26 mouse cellular contexts compared by ENCODE assay signal in the genomic region with DNA sequence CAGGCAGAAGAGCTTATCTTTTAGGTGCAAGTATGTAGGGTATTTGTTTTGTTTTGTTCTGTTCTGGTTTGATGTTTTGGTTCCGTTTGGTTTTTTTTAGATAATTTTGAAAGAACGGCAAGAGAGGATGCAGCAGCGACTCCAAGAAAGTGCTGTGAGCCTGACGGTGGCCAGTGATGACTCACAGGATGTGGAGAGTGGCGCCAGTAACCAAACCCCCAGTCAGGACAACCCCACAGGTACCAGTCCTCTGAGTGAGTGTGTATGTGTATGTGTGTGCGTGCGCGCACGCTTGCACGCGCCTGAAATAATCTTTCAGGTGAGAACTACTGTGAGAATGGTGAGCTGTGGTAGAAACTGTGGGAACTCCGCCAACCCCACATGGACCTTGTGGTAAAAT. TPM values are rescaled to one million over a fixed set of nuclear protein-coding genes. Genes with fewer than 3 reads are reported as not detected.
DNase-seq lines count a peak whose midpoint lies in the region; ATAC-seq and TF ChIP-seq lines count a peak whose summit lies in the region.
"Had no signal": no experiment of that assay in that cellular context is flagged by ENCODE, and none has a peak within 500 bp of the region (broad histone marks: within the 10 kb centered on the region; RNA-seq: fewer than 3 reads in every experiment).

No protein-coding gene starts in this region.

- 94% methylated on average over 12 of the region's 12 CpGs for WGBS in kidney, adult 2 months
- WGBS in kidney, embryonic 16.5 days, result 92% methylated on average over 12 of the region's 12 CpGs

- H3K9me3 ChIP-seq in G1E (replicated peaks), result no peaks in the 10 kb centered on the region
- H3K9me3 ChIP-seq in kidney, embryonic 16.5 days (ENCODE audit: low read length), result no peaks in the 10 kb centered on the region
- H3K9me3 ChIP-seq: forebrain, embryonic 13.5 days; heart, embryonic 10.5 days; heart, embryonic 15.5 days; megakaryocyte, embryonic 14.5 days; midbrain, embryonic 13.5 days; neural tube, embryonic 15.5 days had no signal

- H3K27me3 ChIP-seq in G1E (ENCODE audit: insufficient read depth, low read length), result no peaks in the 10 kb centered on the region
- H3K27me3 ChIP-seq in kidney, adult 2 months (replicated peaks; ENCODE audit: control insufficient read depth, insufficient read depth, low read length), result no peaks in the 10 kb centered on the region
- no peaks in the 10 kb centered on the region for H3K27me3 ChIP-seq in kidney, embryonic 16.5 days (ENCODE audit: insufficient read depth, low read length)
- H3K27me3 ChIP-seq: forebrain, embryonic 13.5 days; heart, embryonic 15.5 days; megakaryocyte, embryonic 14.5 days; midbrain, embryonic 13.5 days; neural tube, embryonic 15.5 days had no signal

- H3K36me3 ChIP-seq in G1E (replicated peaks), result peaks cover 93% of the 10 kb centered on the region
- H3K36me3 ChIP-seq in kidney, adult 2 months (ENCODE audit: control insufficient read depth, insufficient read depth, low read length), result peaks cover 14% of the 10 kb centered on the region; the same call in 1 of the 2 replicates
- H3K36me3 ChIP-seq in kidney, embryonic 16.5 days (ENCODE audit: insufficient read depth, low read length), result peaks cover 78% of the 10 kb centered on the region

- H3K4me1 ChIP-seq in G1E (ENCODE audit: insufficient read depth, low read depth, low read length), result peaks cover 49% of the 10 kb centered on the region
- no peaks in the 10 kb centered on the region for H3K4me1 ChIP-seq in embryonic fibroblast, embryonic 13.5 days (ENCODE audit: control insufficient read depth, insufficient read depth, low read length)
- H3K4me1 ChIP-seq in kidney, adult 2 months (ENCODE audit: control insufficient read depth, insufficient read depth, low read length), result no peaks in the 10 kb centered on the region
- H3K4me1 ChIP-seq in kidney, embryonic 16.5 days (ENCODE audit: insufficient read depth, low read length), result no peaks in the 10 kb centered on the region
- H3K4me1 ChIP-seq: forebrain, embryonic 13.5 days; heart, embryonic 10.5 days; midbrain, embryonic 13.5 days; neural tube, embryonic 15.5 days had no signal

- DNase-seq in layer of hippocampus, adult 2 months (ENCODE audit: low spot score in 2 of 2), result no peak
- DNase-seq in layer of hippocampus, adult 18-20 months (ENCODE audit: low spot score in 2 of 2), result no peak
- no peak for DNase-seq in G1E (ENCODE audit: low spot score)
- no peak for DNase-seq in kidney, adult 2 months
- no peak for DNase-seq in embryo, embryonic 11 days
- DNase-seq: adrenal gland, postnatal 25 days; gastrocnemius, postnatal 14 days; kidney, adult 11 months; kidney, postnatal 4 days; lung, postnatal 14 days; retina, postnatal 1 day; right cerebral cortex, postnatal 25 days; spleen, adult 18-20 months; thymus, postnatal 14 days had no signal

- H3K27ac ChIP-seq in layer of hippocampus, adult 2 months, result peak overlapping the region; percentile 50; the same call in 1 of the 2 replicates
- H3K27ac ChIP-seq in embryonic fibroblast, embryonic 13.5 days (ENCODE audit: insufficient read depth, low read length), result peak overlapping the region; percentile 3; the same call in 1 of the 2 replicates
- H3K27ac ChIP-seq in kidney, adult 2 months (ENCODE audit: insufficient read depth, low read depth, low read length), result no peak overlapping the region
- H3K27ac ChIP-seq in kidney, embryonic 16.5 days (ENCODE audit: low read length), result no peak overlapping the region
- H3K27ac ChIP-seq: forebrain, embryonic 13.5 days; heart, embryonic 10.5 days; heart, embryonic 15.5 days; kidney, postnatal 0 days; midbrain, embryonic 13.5 days; neural tube, embryonic 15.5 days had no signal

- no peak for TF ChIP-seq POLR2A in embryonic fibroblast, embryonic 13.5 days (IDR thresholded peaks at IDR 0.05; ENCODE audit: low read depth, low read length)
- TF ChIP-seq POLR2A in kidney, adult 2 months (IDR thresholded peaks at IDR 0.05; ENCODE audit: low read depth, low read length), result no peak

- no peak overlapping the region for H3K9ac ChIP-seq in kidney, embryonic 16.5 days (replicated peaks; ENCODE audit: low read length)
- H3K9ac ChIP-seq: forebrain, embryonic 13.5 days; heart, embryonic 15.5 days; lung, embryonic 14.5 days; midbrain, embryonic 13.5 days; neural tube, embryonic 15.5 days had no signal

- no peak overlapping the region for H3K4me3 ChIP-seq in layer of hippocampus, adult 2 months
- peak overlapping the region; percentile 18; the same call in 1 of the 2 replicates for H3K4me3 ChIP-seq in G1E (ENCODE audit: low read depth, low read length)
- no peak overlapping the region for H3K4me3 ChIP-seq in embryonic fibroblast, embryonic 13.5 days (ENCODE audit: insufficient read depth, low read length)
- no peak overlapping the region for H3K4me3 ChIP-seq in kidney, adult 2 months (ENCODE audit: insufficient read depth, low read depth, low read length)
- no peak overlapping the region for H3K4me3 ChIP-seq in kidney, embryonic 16.5 days (ENCODE audit: low read length)
- H3K4me3 ChIP-seq: forebrain, embryonic 13.5 days; heart, embryonic 10.5 days; heart, embryonic 15.5 days; megakaryocyte, embryonic 14.5 days; midbrain, embryonic 13.5 days; neural tube, embryonic 15.5 days had no signal

- no peak for ATAC-seq in G1E (ENCODE audit: extremely low read depth, insufficient number of reproducible peaks, low FRiP score, poor library complexity, severe bottlenecking)
- ATAC-seq in megakaryocyte progenitor cell, adult 5-6 weeks (replicated peaks; ENCODE audit: poor library complexity), result peak; percentile 12; the same call in 1 of the 2 replicates
- ATAC-seq in kidney, embryonic 16.5 days (ENCODE audit: low FRiP score, low TSS enrichment), result no peak
- ATAC-seq: forebrain, embryonic 13.5 days; hindbrain, embryonic 16.5 days; midbrain, embryonic 13.5 days had no signal

- no peak for TF ChIP-seq CTCF in layer of hippocampus, adult 2 months (conservative IDR thresholded peaks at IDR 0.05)
- TF ChIP-seq CTCF in G1E (IDR thresholded peaks at IDR 0.05; ENCODE audit: low read depth, low read length), result no peak
- no peak for TF ChIP-seq CTCF in embryonic fibroblast, embryonic 13.5 days (IDR thresholded peaks at IDR 0.05; ENCODE audit: borderline replicate concordance, insufficient read depth, low read length)
- no peak for TF ChIP-seq CTCF in kidney, adult 2 months (conservative IDR thresholded peaks at IDR 0.05; ENCODE audit: insufficient read depth, insufficient read length, low read depth, low read length)

- H3K4me2 ChIP-seq in kidney, embryonic 16.5 days (replicated peaks; ENCODE audit: low read depth, low read length), result no peak overlapping the region
- H3K4me2 ChIP-seq: forebrain, embryonic 13.5 days; heart, embryonic 15.5 days; lung, embryonic 14.5 days; midbrain, embryonic 13.5 days; neural tube, embryonic 15.5 days had no signal

RNA-seq across cellular contexts. Expression of gene Secisbp2, which starts 25.5 kb away (rescaled TPM):
- 10 to 100 TPM; 22.5 to 22.9 TPM for total RNA-seq in layer of hippocampus, adult 2 months (2021)
- total RNA-seq in layer of hippocampus, adult 18-20 months (2021), result 10 to 100 TPM; 17.5 to 18.2 TPM
- total RNA-seq in G1E (2014; fragmentation: Nextera tagmentation) (20.0 and 22.7 TPM in 2 replicates), G1E (2017) (27.7 and 32.8 TPM in 2 replicates)
- polyA plus RNA-seq in G1E (2012), result 19.6 and 24.4 TPM in 2 replicates
- 12.2 and 15.7 TPM in 2 replicates for polyA plus RNA-seq in embryonic fibroblast, embryonic 13.5 days (2011; ENCODE audit: insufficient read length, low read depth, missing spikeins)
- 13.9 and 15.9 TPM in 2 replicates for total RNA-seq in megakaryocyte progenitor cell, adult 5-6 weeks (2015)
- 24.6 and 25.0 TPM in 2 replicates for total RNA-seq in megakaryocyte progenitor cell, adult 5-6 weeks (2017)
- polyA plus RNA-seq in kidney, adult 2 months (2012; rRNA removed), result 23.4 and 26.1 TPM in 2 replicates
- polyA plus RNA-seq in kidney, embryonic 16.5 days (2015; fragmentation: Nextera tagmentation; extraction: Ambion mirVana), result 32.9 and 37.1 TPM in 2 replicates

RNA-seq across cellular contexts. Expression of gene Cks2, which starts 32.0 kb away (rescaled TPM):
- total RNA-seq in layer of hippocampus, adult 2 months (2021), result 1 to 10 TPM; 1.9 to 2.8 TPM
- total RNA-seq in layer of hippocampus, adult 18-20 months (2021), result 1 to 10 TPM; 2.1 to 2.2 TPM
- total RNA-seq in G1E (2014; fragmentation: Nextera tagmentation), result 94.3 and 104 TPM in 2 replicates
- total RNA-seq in G1E (2017), result 367 and 402 TPM in 2 replicates
- 129 and 303 TPM in 2 replicates for polyA plus RNA-seq in G1E (2012)
- polyA plus RNA-seq in embryonic fibroblast, embryonic 13.5 days (2011; ENCODE audit: insufficient read length, low read depth, missing spikeins), result 102 and 144 TPM in 2 replicates
- total RNA-seq in megakaryocyte progenitor cell, adult 5-6 weeks (2015), result 499 and 603 TPM in 2 replicates
- total RNA-seq in megakaryocyte progenitor cell, adult 5-6 weeks (2017), result 233 and 253 TPM in 2 replicates
- polyA plus RNA-seq in kidney, adult 2 months (2012; rRNA removed), result 34.8 and 36.5 TPM in 2 replicates
- polyA plus RNA-seq in kidney, embryonic 16.5 days (2015; fragmentation: Nextera tagmentation; extraction: Ambion mirVana), result 348 and 370 TPM in 2 replicates

Comparison
In these comparisons a context has a peak if more than half of its experiments do, and no peak if none do; other contexts are left out.
1. H3K27ac ChIP-seq: peak in layer of hippocampus, adult 2 months (single experiment) and embryonic fibroblast, embryonic 13.5 days (single experiment); none in kidney, adult 2 months (single experiment) and kidney, embryonic 16.5 days (single experiment).
2. RNA of gene Cks2, which starts 32.0 kb away (total RNA-seq): 233 to 603 TPM in megakaryocyte progenitor cell, adult 5-6 weeks and 94.3 to 402 TPM in G1E; 1.9 to 2.8 TPM in layer of hippocampus, adult 2 months and 2.1 to 2.2 TPM in layer of hippocampus, adult 18-20 months; every median in the first group is over 10 times any median in the second.